Mouse (Mus musculus) retina, embryonic 14.5 days (tissue): ENCODE data around the gene Irf6.
A peak's percentile ranks its signal among the peaks of the same experiment; 100 is the strongest.

Experiments
- DNase-seq: peaks from one replicate; pipeline ENCODE4 v3.0.0-alpha.2; 2015; ENCODE audit warnings: low spot score

The Irf6 gene

GRCm38 (mm10) chr1:193152872-193153271 lies at the start of gene Irf6:
Irf6 (plus strand) TSS chr1:193153111.
- peak; percentile 44 for DNase-seq

GRCm38 (mm10) chr1:193112093-193112492 lies 40.8 kb upstream of the Irf6 start:
- DNase-seq: no peak

GRCm38 (mm10) chr1:193122793-193123192 lies 30.1 kb upstream of the Irf6 start:
- no peak for DNase-seq

- DNase-seq: no peak
Measured at GRCm38 (mm10) chr1:193123290-193123689, 29.6 kb upstream of the Irf6 start.

- peak; percentile 44 for DNase-seq
Measured at GRCm38 (mm10) chr1:193125835-193126234, 27.1 kb upstream of the Irf6 start.

GRCm38 (mm10) chr1:193128055-193128454 lies 24.9 kb upstream of the Irf6 start:
- DNase-seq: no peak

GRCm38 (mm10) chr1:193129321-193129720 lies 23.6 kb upstream of the Irf6 start:
- DNase-seq: no peak

GRCm38 (mm10) chr1:193129786-193130455 lies 23.0 kb upstream of the Irf6 start, which contains the start of gene Diexf:
Diexf (minus strand) TSS chr1:193130272.
- DNase-seq: peak; percentile 100

- no peak for DNase-seq
Measured at GRCm38 (mm10) chr1:193130456-193130825, 22.5 kb upstream of the Irf6 start.

GRCm38 (mm10) chr1:193130839-193131238 lies 22.1 kb upstream of the Irf6 start:
- DNase-seq: no peak

- no peak for DNase-seq
Measured at GRCm38 (mm10) chr1:193131311-193131948, 21.5 kb upstream of the Irf6 start.

GRCm38 (mm10) chr1:193132385-193132784 lies 20.5 kb upstream of the Irf6 start:
- DNase-seq: no peak

- peak; percentile 31 for DNase-seq
Measured at GRCm38 (mm10) chr1:193133726-193134125, 19.2 kb upstream of the Irf6 start.

- DNase-seq: no peak
Measured at GRCm38 (mm10) chr1:193138087-193138486, 14.8 kb upstream of the Irf6 start.

GRCm38 (mm10) chr1:193138669-193139068 lies 14.2 kb upstream of the Irf6 start:
- DNase-seq: no peak

GRCm38 (mm10) chr1:193141118-193141517 lies 11.8 kb upstream of the Irf6 start:
- no peak for DNase-seq

- DNase-seq: no peak
Measured at GRCm38 (mm10) chr1:193142517-193143062, 10.3 kb upstream of the Irf6 start.

GRCm38 (mm10) chr1:193144516-193144915 lies 8.4 kb upstream of the Irf6 start:
- no peak for DNase-seq

GRCm38 (mm10) chr1:193145101-193145500 lies 7.8 kb upstream of the Irf6 start:
- DNase-seq: no peak

GRCm38 (mm10) chr1:193146416-193146815 lies 6.5 kb upstream of the Irf6 start:
- DNase-seq: no peak

- no peak for DNase-seq
Measured at GRCm38 (mm10) chr1:193149231-193149630, 3.7 kb upstream of the Irf6 start.

- DNase-seq: no peak
Measured at GRCm38 (mm10) chr1:193151134-193151533, 1.8 kb upstream of the Irf6 start.

- no peak for DNase-seq
Measured at GRCm38 (mm10) chr1:193153561-193153960, 650 bp downstream of the Irf6 start.
